Mouse (Mus musculus) limb, embryonic 14.5 days (tissue): Measurements from ENCODE around the gene Rfx3. TPM values are rescaled to one million over a fixed set of nuclear protein-coding genes. Genes with fewer than 3 reads are reported as not detected.

Experiments used
- ATAC-seq: fragments of 200-750 bp; cut with Nextera tagmentation; 2 replicates; pipeline ENCODE4 v1.8.0; 2017; ENCODE audit warnings: low read depth, moderate number of reproducible peaks, moderate TSS enrichment; ENCODE audit not compliant: low FRiP score
- DNase-seq: peaks from one replicate; pipeline ENCODE4 v3.0.0-alpha.2; 2015; ENCODE audit warnings: low spot score
- H3K27ac ChIP-seq: fragments of 300-500 bp; sonication (generic); replicated peaks from 2 replicates; pipeline ENCODE4 v1.5.1; 2014; ENCODE audit warnings: low read depth, mild to moderate bottlenecking, low read length, moderate library complexity, mixed read lengths
- H3K27me3 ChIP-seq: fragments of 300-500 bp; sonication (generic); 2 replicates; pipeline ENCODE4 v1.6.1; 2014; ENCODE audit warnings: low read length, mixed read lengths; ENCODE audit not compliant: control insufficient read depth, insufficient read depth
- H3K36me3 ChIP-seq: fragments of 300-500 bp; sonication (generic); 2 replicates; pipeline ENCODE4 v1.6.1; 2014; ENCODE audit warnings: mild to moderate bottlenecking, low read length, moderate library complexity, mixed read lengths; ENCODE audit not compliant: control insufficient read depth, insufficient read depth
- H3K4me1 ChIP-seq: fragments of 300-500 bp; sonication (generic); 2 replicates; pipeline ENCODE4 v1.6.1; 2014; ENCODE audit warnings: antibody characterized with exemption, low read length, mixed read lengths; ENCODE audit not compliant: control insufficient read depth, insufficient read depth
- H3K4me2 ChIP-seq: fragments of 300-500 bp; sonication (generic); replicated peaks from 2 replicates; pipeline ENCODE4 v1.6.1; 2014; ENCODE audit warnings: low read depth, mild to moderate bottlenecking, low read length, moderate library complexity; ENCODE audit not compliant: severe bottlenecking
- H3K4me3 ChIP-seq: fragments of 300-500 bp; sonication (generic); replicated peaks from 2 replicates; pipeline ENCODE4 v1.5.1; 2014; ENCODE audit warnings: low read length
- H3K9ac ChIP-seq: fragments of 300-500 bp; sonication (generic); 2 replicates; pipeline ENCODE4 v1.6.1; 2014; ENCODE audit warnings: mild to moderate bottlenecking, low read depth, low read length, moderate library complexity; ENCODE audit not compliant: severe bottlenecking
- H3K9me3 ChIP-seq: fragments of 300-500 bp; sonication (generic); 2 replicates; pipeline ENCODE4 v1.6.1; 2016; ENCODE audit warnings: low read length; ENCODE audit not compliant: control insufficient read depth
- POLR2A ChIP-seq: fragments of 200-500 bp; IDR thresholded peaks from 2 replicates; pipeline ENCODE4 v1.8.0; 2012; ENCODE audit warnings: inconsistent platforms, mild to moderate bottlenecking, moderate library complexity, borderline replicate concordance; ENCODE audit not compliant: insufficient read depth, insufficient read length; ENCODE audit errors: extremely low read depth
- WGBS: fragments of 180-500 bp; shearing (Covaris S2); extraction: QIAGEN DNeasy Blood & Tissue Kit; methylation state at CpG from one replicate; pipeline ENCODE4 v1.1.7; 2014; 5-methylcytosine and 5-hydroxymethylcytosine counted together
- polyA plus RNA-seq, 2 experiments: library from polyadenylated mRNA; depleted of rRNA in 1 of 2; stranded (reverse) in 1 of 2; unstranded in 1 of 2; fragments of >200 nt; fragmentation: Nextera tagmentation in 1 of 2; extraction: Ambion mirVana in 1 of 2; gene quantifications; 2 replicates each; pipeline versions ENCODE4 v1.2.1 to v1.2.3; 2012 to 2014

The Rfx3 gene
- polyA plus RNA-seq, 2 experiments = 5.7 to 9.6 TPM

DNA sequence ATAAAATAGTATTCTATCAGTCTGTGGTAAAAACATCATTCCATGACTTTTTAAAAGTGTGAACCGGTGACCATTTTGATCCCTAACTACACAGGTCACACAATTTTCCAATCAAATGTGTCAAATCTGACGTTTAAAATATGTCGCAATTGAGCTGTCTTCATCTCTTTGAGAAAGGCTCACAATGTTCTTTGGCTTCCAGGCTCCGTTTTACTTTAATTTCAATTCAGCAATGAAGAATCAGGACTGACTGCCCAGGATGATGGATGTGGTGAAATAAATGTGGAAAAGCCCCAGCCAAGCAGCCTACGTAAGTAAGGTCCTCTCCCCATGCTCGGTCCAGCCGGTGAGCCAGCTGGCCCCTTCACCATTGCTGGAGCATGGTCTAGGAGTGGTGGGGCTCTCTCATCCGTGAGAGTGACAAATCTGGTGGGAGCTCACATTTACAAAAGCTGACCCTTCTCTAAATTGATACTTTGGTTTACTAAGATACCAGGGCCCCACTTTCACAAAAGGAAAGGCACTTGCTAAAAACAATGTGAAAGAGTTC is 240.2 kb downstream of the Rfx3 start:
- no peak for ATAC-seq
- WGBS = 90% methylated on average over 8 of the region's 8 CpGs
- DNase-seq = no peak

DNA sequence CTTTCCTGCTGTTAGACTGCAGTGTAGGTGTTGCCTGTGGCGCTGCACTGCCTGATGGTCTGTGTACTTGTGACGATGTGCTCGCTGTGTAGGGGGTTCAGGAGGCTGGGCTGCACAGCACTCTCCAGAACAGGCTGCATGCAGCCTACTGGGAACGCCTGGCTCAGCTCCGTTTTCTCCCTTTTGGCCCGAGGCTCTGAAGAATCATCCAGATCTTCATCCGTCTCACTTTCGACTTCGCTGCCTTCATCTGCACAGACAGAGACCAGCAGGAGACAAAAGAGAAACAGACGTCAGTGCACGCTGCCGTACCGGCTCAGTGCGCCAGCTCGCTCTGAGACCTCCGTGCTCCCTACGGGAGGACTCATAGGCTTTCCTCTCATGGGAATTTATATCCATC is 242.5 kb downstream of the Rfx3 start:
- WGBS = 75% methylated on average over 17 of the region's 17 CpGs
- ATAC-seq (no peak), DNase-seq (no peak)
- no peak overlapping the region for H3K4me3 ChIP-seq
- H3K36me3 ChIP-seq = peaks cover 20% of the 10 kb centered on the region
- no peaks in the 10 kb centered on the region for H3K4me1 ChIP-seq
- H3K9me3 ChIP-seq = no peaks in the 10 kb centered on the region
- no peak for TF ChIP-seq POLR2A
- no peak overlapping the region for H3K27ac ChIP-seq
- no peaks in the 10 kb centered on the region for H3K27me3 ChIP-seq
- no peak overlapping the region for H3K4me2 ChIP-seq
- no peak overlapping the region for H3K9ac ChIP-seq

More for the DNA sequence above, 240.2 kb downstream of the Rfx3 start:
- Histone ChIP-seq H3K36me3 (peaks cover 19% of the 10 kb centered on the region), H3K4me1 (no peaks in the 10 kb centered on the region), H3K4me3 (no peak overlapping the region), H3K9ac (no peak overlapping the region), H3K4me2 (no peak overlapping the region), H3K27ac (no peak overlapping the region), H3K9me3 (no peaks in the 10 kb centered on the region), H3K27me3 (no peaks in the 10 kb centered on the region)
- no peak for TF ChIP-seq POLR2A

DNA sequence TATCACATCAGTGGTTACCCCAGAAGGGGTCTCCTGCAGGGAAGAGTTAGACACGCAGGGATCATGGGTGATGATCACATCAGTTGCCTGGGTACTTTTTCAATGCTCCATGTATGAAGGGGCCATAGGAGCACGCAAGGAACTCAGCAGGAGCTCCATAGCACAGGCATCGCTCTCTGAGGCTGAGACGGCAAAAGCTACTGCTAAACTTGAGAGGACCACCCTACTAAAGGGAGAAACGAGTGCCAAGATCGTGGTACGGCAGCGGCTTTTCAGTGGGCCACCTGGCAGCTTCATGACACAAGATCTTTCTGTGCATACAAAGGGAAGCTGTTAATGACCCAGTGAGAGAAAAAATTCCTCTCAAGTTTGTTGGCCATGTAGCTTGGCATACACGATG is 250.7 kb downstream of the Rfx3 start:
- no peak for TF ChIP-seq POLR2A
- no peaks in the 10 kb centered on the region for H3K9me3 ChIP-seq
- 86% methylated on average over 9 of the region's 9 CpGs for WGBS

DNA sequence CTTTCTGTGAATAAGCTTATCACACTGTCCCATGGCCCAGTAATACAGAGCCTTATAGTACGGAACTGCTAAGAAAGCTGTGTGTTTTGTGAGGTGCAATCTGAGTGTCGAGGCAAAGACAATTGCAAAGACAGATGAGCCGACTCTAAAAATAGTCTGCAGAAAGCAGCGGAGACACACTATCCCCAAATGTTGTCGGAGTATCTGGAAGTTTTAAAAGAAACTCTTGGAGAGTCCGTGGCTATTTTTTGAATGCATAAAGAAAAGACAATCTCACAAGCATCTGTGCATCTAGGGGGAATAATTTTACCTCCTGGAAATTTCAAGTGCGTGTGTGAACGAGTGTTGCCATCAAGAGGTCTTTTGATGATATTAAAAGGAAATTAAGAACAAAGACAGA is 251.6 kb downstream of the Rfx3 start:
- Histone ChIP-seq H3K27ac (no peak overlapping the region), H3K9me3 (no peaks in the 10 kb centered on the region), H3K9ac (no peak overlapping the region), H3K4me2 (no peak overlapping the region), H3K36me3 (no peaks in the 10 kb centered on the region), H3K27me3 (no peaks in the 10 kb centered on the region), H3K4me3 (no peak overlapping the region), H3K4me1 (no peaks in the 10 kb centered on the region)
- WGBS = 73% methylated on average over 8 of the region's 8 CpGs
- ATAC-seq (no peak), DNase-seq (no peak)
- TF ChIP-seq POLR2A = no peak

More for the DNA sequence above, 250.7 kb downstream of the Rfx3 start:
- H3K4me1 ChIP-seq = no peaks in the 10 kb centered on the region
- no peak overlapping the region for H3K9ac ChIP-seq
- no peak overlapping the region for H3K27ac ChIP-seq
- ATAC-seq = no peak
- H3K4me2 ChIP-seq = no peak overlapping the region
- H3K4me3 ChIP-seq = no peak overlapping the region
- no peaks in the 10 kb centered on the region for H3K27me3 ChIP-seq
- no peak for DNase-seq
- H3K36me3 ChIP-seq = no peaks in the 10 kb centered on the region

DNA sequence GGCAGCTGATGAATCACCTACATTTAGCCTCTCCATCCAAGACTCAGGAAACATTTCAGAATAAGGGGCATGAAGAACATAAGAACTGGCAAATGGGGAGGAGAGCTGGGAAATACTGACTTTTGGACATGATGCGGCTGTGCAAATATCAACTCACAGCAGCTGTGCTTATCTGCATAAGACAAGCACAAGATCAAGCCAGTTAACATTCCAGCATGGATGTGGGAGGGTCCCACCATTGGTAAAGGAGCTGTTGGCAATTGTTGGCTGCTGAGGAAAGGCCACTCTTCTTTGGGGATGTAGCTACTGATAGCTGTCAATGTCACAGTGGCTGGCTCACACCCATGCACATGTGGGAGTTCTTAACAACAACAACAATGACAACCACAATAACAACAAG is 263.7 kb downstream of the Rfx3 start:
- Histone ChIP-seq H3K36me3 (no peaks in the 10 kb centered on the region), H3K9me3 (no peaks in the 10 kb centered on the region), H3K4me3 (no peak overlapping the region), H3K27me3 (no peaks in the 10 kb centered on the region), H3K27ac (no peak overlapping the region), H3K9ac (no peak overlapping the region), H3K4me1 (no peaks in the 10 kb centered on the region), H3K4me2 (no peak overlapping the region)
- DNase-seq (no peak), ATAC-seq (no peak)
- 93% methylated on average over 1 of the region's 1 CpGs for WGBS
- TF ChIP-seq POLR2A = no peak

DNA sequence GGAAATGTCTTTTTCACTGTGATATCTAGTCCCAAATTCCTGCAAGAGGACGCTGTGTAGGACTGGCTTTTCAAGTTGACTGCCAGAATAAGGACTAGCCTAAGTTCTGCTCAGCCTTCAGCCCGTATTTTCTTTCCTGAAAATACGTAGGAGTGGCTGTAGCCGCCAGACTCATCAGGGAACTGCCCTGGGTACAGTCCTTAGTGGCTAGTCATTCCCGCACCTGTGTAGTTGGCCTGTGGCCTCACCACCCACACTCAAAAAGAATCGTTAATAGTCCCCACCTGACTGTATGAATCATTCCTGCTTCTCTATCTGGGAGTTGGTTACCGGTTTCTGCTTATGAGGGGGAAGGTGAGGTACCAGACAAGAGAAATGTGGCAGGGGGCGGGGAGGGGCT is 272.1 kb downstream of the Rfx3 start:
- no peaks in the 10 kb centered on the region for H3K9me3 ChIP-seq
- no peak overlapping the region for H3K4me2 ChIP-seq
- H3K27ac ChIP-seq = no peak overlapping the region
- H3K9ac ChIP-seq = no peak overlapping the region
- H3K27me3 ChIP-seq = no peaks in the 10 kb centered on the region
- H3K4me3 ChIP-seq = no peak overlapping the region
- no peaks in the 10 kb centered on the region for H3K4me1 ChIP-seq
- ATAC-seq (no peak), DNase-seq (no peak)
- 57% methylated on average over 8 of the region's 8 CpGs for WGBS
- no peak for TF ChIP-seq POLR2A
- H3K36me3 ChIP-seq = no peaks in the 10 kb centered on the region
